Mouse (Mus musculus) lung, postnatal 25 days (tissue): ENCODE measurements around the gene Pak4.
"Not testable (repeated sequence)": the region's sequence is repeated elsewhere in the genome, so short reads cannot be mapped to it uniquely, and the experiment has no call there.

Experiments used
- DNase-seq: peaks from one replicate; pipeline ENCODE4 v3.0.0; 2022; ENCODE audit warnings: low spot score

Pak4 gene

DNA sequence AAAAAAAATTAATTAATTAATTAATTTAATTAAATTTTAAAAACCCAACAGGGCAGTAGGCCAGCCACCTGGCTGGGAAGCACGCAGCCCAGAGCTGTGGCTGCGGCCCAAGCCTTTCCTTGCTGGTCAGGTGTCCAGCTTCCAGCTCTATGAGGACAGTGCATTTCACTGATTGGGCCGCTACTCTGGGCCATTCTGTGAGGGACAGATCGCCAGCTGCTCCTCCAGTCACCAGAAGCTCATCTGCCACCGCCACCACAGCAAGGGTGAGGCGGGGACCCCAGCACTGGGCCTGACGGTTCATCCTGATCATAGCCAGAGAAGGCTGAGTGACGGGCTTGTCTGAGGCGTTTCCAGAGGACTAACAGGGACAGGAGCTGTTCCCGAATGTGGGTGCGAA lies 36.0 kb downstream of the Pak4 start:
- DNase-seq = no peak

DNA sequence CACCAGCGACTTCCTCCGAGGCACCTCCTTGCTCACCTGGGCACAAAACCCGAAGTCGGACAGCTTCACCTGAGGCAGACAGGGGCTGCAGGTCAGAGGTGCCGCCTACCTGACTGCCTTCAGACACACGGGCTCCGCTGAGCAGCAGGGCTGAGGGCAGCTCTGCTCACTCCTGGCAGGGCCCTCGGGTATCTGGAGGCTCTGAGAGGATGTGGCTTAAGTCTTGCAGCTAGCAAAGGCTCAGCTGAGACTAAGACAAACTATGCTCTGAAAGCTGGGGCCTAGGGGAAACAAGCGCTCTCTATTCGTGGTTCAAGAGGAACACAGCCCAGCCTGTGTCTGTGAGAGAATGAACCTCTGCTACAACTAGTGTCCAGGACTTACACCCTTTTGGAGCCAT lies 37.1 kb downstream of the Pak4 start:
- no peak for DNase-seq

DNA sequence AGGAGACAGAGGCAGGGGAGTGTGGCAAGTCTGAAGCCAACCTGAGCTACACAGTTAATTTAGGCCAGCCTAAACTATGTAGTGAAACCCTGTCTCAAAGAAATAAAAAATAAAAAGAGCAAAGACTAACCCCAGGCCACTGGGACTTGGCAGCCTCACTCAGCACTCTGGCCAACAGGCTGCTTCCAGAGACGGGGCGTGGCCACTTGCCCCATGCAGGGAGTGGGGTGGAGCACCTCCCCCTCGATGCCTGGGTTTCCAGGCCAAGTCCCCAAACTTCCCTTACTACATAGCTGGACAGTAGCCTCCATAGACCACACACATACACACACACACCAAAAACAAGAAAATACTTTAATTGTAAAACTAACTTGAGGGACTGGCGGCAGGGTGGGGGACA lies 39.5 kb downstream of the Pak4 start:
- peak; percentile 68 for DNase-seq

DNA sequence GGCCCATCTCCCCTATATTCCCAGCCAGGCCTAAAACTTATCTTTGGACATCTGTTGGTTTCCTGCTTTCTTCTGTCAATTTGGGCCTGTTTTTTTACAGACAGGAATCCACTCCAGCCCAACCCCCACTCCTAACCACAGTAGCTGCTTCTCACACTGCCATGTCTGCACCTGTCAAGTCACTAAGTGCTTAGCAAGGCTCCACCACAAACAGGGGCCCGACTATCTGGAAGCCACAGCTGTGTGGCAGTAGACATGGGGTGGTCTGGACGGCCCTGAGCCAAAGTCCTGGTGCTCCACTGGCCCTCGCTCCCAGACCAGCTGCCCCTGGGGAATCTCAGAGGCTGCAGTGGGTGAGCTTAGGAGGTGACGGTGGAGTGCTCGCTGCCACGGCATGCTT lies 40.3 kb downstream of the Pak4 start:
- no peak for DNase-seq

DNA sequence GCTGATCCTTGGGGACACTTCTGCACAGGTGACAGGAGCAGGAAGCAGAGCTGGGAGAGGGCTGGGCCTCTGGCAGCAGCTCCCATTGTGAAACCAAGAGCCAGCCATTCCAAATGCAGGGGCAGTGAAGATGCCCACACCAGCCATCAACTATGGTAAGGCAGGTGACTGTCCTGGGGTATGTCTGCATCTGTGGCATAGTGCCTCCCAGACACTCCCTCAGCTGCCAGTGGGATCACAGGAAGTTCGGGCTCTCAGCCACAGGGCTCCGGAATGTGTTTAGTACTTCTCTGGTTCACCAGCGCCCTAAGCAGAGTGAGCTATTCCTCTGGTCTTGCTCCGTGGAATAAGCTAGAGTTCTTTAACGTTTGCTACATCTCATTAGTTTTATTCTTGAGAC lies 40.9 kb downstream of the Pak4 start:
- DNase-seq = no peak

DNA sequence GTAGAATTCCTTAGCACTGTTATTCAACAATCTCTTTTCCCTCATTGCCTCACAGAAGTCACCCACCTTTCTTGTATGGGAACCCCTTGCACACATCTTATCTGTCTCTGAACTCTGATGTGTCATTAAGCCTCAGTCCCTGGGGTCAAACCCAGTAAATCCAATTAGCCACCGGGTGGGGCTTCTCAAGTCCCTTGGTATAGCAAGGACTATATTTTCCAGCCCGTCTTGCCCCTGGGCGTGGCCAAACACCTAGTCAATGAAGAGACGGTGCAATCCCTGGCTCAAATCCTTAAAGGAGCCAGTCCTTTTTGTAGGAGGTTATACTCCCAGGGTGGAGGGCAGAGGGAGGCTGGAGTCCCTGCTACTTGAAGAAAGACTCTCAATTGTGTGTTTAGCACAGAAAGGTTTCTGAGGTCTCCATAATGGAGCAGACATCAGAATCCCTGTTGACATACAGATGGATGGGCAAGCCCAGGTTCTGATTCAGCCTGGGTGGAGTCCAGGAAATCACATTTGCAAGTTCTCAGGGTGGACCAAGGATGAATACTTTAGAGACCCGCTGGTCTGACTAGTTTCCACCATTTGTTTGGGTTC lies 41.9 kb downstream of the Pak4 start:
- no peak for DNase-seq

DNA sequence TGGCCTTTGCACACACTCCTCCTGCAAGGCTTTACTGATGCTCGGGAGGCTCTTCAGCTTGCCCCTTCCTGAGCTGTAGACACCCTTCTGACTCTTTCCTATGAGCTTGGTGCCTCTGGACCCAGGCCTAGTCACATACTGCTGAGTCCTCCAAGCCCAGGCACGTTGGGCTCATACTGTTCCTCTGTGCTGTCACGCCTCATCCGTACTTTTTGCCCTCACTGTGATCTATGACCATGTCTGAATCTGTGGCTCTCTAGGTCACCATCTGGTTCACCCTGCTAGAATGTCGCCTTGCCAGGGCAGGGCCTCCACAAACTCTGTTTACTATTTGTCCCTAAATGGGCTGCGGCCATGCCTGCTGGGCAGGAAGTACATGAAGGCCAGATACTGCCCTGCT lies 44.9 kb downstream of the Pak4 start:
- no peak for DNase-seq

DNA sequence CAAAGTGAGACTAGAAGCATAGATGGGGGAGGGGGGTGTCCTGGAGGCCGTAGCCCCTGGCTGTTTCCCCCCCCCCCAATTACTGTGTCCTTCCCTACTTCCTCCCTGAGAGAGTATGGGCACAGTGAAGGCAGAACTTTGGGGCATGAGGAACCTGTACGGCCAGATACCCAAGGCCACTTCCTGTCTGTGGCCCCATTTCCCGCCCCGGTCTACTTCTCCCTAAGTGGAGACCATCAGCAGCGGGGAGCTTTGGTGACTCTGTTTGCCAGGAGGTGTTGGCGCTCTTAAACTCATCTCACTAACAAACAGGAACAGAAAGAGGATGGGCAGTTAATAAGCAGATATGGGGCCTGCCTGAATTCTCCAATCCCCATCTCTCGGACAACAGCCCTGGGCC lies 50.4 kb downstream of the Pak4 start:
- DNase-seq = no peak

DNA sequence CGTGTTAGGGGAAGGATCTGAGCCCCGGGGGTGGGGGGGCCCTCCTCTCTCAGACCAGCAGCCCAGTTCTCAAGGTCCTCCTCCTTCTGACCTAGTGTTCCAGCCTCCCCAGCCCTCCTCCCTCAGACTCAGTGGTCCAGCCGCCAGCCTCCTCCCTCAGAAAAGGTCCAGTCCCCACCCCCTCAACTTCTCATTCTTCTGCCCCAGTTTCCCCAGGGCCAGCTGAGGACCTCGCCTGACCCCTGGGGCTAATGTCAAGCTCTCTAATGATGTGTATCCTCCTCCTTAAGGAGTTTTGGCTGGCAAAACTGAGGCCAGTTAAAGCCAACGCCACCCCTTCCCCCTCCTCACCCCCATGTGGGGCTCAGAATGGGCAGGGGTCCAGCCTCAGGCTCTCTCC lies 50.8 kb downstream of the Pak4 start, which contains the start of gene Nccrp1:
Gene Nccrp1, minus strand, starts transcription at position 101 of the 400 bp plus-strand sequence.
- no peak for DNase-seq

DNA sequence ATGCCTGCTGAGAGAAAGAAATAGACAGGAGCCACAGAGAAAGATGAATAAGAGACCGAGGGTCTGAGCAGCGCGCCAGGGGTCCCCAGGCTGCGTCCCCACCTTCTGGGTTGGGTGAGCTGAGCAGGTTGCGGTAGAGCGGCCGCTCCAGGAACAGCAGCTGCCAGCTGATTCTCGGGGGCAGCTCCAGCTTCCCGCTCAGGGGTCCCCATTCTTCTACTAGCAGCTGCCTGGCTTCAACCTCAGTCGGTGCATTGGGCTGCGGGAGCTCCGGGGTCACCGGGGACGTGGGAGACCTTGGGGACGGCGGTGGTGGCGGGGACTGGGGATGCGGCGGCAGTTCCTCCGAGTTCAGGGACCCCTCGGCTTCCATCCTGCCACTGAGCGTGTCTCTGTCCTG lies 51.3 kb downstream of the Pak4 start:
- no peak for DNase-seq

DNA sequence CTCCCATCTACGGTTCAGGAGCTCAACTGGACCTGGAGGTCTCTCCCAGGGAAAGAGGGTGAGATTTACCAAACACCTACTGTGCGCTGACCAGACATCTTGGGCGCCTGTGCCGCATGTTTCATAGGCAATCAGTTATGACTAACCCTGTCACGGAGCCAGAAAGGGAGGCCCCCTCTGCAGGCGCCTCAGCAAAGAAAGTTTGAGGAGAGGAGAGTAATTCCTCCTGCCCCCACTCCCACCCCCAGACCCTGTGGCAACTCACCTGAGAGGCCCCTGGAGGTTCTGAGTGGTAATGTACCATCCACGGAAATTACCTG lies 52.1 kb downstream of the Pak4 start:
- no peak for DNase-seq

DNA sequence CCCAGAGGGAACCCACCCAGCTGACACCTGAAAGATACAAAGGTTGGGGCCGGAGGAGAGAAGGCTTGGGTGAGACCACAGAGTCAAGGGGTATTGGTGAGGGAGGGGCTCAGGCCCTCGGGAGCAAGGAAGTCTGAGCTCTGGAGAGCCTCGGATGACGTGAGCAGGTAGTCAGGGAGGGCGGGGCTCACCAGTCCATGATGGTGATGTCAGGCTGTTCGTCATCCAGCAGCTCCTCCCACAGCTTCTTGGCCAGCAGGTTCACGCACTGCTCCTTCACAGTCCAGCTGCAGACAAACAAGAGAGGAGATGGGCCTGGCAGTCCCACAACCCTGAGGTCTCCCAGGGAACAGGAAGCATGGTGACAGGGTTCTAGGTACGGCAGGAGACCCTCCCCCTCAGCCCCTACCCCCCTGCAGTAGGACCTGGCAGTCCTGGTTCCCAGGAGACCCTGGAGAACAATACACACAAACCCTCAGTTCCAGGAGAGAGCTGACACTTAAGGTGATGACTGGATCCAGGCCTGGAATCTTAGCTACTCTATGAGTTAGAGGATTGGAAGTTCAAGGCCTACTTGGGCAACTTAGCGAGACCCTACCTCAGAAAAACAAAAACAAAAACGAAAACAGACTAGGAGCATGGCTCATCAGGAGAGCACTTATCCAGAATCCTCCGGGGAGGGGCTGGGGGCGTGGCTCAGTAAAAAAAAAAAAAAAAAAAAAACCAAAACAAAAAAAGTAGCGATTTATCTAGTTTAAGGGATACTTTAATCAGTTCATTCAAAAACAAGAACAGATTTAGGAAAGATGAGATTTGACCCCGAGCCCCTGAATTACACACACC lies 52.7 kb downstream of the Pak4 start:
- DNase-seq = no peak

DNA sequence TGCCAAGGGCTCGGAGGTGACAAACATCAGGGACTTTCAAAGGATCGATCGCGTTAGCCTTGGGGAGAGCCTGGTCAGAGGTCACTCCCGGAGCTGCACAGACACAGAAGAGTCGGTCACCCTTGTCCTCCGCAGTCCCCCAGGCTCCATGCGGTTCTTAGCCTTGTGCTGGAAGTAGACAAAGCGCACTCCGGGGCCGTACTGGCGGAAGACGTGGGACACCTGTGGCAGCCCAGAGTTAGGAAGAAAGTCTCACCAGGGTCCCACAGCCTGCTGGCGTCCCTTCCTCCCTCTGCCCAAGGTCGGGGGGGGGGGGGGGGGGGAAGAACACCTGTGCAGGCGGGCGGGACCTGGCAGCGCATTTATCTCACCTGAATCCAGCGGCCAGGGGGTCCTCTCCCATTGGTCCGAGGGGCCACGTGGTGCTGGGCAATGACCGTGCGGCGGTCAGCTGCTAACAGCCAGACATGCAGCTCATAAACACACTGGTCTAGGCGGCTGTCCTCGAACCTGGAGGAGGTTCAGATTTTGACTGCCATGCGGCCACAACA lies 53.9 kb downstream of the Pak4 start:
- no peak for DNase-seq

DNA sequence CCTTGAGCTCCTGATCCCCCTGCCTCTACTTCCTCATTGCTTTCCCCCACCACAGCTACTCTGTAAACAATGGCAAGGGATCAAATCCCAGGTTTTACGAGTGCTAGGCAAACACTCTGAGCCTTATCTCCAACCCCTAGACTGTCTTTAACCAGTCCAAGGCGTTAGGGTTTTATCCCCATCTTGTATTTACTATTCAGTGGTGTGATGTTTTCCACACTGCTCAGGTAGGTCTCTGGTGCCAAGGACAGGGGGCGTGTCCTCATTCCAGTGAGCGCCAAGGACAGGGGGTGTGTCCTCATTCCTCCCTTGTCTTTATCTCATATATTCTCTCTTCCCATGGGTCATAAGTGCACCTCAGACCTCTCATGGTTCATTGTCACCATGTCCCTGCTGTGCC lies 57.5 kb downstream of the Pak4 start, which contains the start of gene Sycn:
Gene Sycn, plus strand, starts transcription at position 360 of the 400 bp plus-strand sequence.
- DNase-seq = no peak

DNA sequence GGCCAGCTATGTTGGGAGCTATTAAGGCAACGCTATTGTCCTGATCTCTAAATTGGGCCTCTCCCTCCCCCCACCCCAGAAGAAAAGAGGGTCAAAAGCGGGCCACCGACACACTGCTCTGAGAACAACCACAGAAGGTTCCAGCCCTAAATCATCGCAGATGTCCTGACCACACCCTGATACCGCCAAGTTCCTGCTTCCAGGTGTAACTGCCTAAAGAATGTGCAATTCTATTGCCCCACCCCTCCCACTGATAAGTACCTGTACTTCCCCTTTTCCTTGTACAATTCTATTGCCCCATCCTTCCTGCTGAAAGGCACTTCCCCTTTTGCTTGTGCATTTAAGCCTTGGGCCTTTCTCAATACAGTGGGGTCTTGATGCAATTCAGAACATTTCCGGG lies 59.1 kb downstream of the Pak4 start:
- DNase-seq = not testable (repeated sequence)

DNA sequence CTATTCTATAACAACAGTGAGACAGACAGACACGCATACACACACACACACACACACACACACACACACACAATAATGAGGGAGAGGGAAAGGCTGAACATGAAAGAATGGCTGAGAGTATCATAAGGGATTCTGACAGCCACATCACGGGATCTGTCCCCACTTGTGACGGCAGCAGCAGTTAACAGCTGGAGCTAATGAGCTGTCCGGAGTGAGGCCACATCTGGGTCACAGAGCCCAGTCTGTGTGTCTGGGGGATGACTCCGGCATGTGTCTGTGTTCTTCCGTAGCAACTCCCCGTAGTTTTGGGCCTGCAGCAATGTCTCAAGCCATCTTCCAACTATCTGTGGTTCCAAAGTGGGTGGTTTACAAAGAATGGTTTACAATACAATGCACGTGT lies 66.0 kb downstream of the Pak4 start:
- no peak for DNase-seq

DNA sequence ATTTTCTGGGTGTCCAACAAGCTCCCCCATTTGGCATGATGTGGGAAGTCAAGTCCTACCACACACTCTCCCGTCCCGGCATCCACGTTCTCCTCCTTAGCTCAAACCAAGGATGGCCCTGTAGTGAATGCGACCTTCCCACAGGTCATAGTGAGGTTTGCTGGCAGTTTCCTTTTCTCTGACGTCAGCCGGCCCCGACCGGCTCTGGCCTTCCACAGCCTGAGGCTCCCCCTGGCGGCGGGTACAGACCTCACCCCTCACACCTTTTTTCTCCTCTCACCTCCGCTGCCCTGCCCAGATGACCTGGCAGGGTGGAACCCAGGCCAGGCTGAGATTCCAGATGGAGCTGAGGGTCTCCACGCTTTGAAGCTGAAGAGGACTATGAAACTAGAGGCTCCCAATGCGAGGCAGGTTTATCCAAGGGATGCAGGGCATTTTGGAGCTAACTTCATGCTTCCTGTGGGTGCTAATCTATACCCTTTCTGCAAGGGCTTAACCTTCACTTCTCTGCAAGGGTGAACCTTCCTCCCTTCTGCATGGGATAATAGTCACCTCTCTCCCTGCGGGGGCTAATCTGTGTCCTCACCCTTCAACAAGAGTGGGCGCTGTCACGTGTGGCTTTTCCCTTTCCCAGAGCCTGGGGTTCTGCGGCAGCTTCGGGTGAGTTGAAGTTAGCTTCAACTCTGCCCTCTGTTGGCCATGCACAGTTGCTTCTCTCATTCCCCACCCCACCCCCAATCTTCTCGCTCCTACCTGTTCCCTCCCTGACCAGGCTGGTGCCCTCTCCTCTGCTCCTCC lies 69.9 kb downstream of the Pak4 start:
- DNase-seq = peak; percentile 86

DNA sequence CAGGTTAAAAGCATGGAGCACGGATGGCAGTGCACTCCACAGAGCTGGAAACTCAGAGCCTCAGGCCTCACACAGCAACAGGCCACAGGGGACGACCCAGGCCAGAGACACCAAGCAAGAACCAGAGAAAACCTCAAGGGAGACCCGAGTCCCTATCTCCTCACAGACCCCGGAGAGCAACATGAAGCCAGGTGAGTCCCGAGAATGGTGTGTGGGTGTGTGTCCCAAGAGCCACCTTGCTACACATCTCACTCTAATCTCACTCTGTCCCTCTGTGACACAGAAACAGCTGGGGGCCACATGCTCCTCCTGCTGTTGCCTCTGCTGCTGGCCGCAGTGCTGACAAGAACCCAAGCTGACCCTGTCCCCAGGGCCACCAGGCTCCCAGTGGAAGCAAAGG lies 75.4 kb downstream of the Pak4 start, which contains the start of gene Ifnl3:
Gene Ifnl3, plus strand, starts transcription at position 301 of the 400 bp plus-strand sequence.
- not testable (repeated sequence) for DNase-seq

DNA sequence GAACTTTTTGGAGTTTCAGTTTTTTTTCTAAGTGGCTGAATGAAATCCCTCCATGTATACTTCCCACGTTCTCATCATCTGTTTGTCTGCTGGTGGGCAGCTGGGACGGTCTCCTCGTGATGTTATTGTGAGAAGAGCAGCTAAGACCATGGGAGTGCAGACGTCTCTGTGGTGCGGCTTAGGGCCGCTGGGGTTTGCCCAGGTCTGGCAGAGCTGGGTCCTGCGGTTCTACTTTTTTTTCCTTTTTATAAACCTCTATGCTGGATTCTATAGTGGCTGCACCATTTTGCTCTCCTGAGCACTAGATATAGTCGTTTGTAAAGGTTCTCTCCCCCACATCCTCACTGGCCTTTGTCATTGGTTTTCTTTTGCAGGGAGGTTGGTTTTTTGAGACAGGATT lies 86.5 kb downstream of the Pak4 start:
- no peak for DNase-seq

DNA sequence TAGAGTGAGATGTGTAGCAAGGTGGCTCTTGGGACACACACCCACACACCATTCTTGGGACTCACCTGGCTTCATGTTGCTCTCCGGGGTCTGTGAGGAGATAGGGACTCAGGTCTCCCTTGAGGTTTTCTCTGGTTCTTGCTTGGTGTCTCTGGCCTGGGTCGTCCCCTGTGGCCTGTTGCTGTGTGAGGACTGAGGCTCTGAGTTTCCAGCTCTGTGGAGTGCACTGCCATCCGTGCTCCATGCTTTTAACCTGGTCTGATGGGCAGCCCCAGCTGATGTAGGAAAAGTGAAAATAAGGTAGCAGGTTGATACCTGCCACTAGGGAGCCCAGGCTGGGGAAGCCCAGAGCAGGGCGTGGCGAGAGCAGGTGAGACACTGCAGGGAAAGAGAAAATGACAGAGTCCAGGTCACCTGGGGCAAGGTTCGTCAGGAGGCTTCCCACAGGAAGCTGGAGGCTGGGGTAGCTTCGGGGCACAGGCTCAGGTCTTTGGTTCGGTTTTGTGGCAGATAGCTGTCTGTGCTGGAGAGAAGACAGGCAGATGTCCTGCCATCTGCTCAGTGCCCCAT lies 87.5 kb downstream of the Pak4 start, which contains the start of gene Ifnl2:
Gene Ifnl2, minus strand, starts transcription at position 51 of the 570 bp plus-strand sequence.
- not testable (repeated sequence) for DNase-seq

DNA sequence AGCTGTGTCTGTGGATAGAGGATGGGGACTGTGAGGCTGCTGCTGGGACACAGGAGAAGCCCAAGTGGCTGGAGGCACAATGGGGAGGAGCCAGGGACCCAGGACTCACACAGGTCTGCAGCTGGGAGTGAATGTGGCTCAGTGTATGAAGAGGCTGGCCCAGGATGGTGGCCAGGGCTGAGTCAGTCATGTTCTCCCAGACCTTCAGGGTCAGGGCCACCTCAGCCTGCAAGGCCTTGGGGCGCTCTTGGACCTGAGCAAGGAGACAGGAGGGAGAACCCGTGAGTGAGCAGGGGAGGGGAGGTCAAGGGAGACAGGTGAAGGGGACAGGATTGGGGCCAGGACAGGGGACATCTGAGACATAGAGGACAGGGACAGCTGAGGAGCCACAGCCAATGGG lies 88.9 kb downstream of the Pak4 start:
- not testable (repeated sequence) for DNase-seq
